Mouse (Mus musculus): ENCODE measurements around the gene Gm5478.

DNA sequence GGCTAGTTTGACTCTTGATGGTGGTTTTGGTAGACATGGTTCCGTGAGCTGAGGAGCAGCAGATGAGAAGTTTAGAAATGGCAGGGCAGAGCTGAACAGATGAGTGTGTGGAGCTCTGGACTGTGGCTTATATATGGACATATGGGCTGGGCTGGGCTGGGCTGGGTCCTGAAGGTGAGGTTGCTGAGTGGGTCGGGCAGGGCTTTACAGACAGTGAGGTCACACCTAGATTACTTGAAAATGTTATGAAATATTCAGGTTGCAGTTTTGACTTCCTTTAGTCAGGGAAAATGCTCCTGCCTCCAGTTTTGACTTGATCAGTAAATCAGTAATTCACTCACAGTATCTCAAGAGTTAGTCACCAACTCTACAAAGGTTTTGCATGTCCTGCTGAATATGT, 33.0 kb upstream of the Gm5478 start, which contains the start of gene Krt6b:
- TF ChIP-seq POLR2A (IDR thresholded peaks at IDR 0.05; ENCODE audit: low read depth, low read length) (no peak), CTCF (IDR thresholded peaks at IDR 0.05; ENCODE audit: extremely low read depth, insufficient read depth, insufficient read length, insufficient replicate concordance) (no peak)

Data from spleen, adult 2 months (tissue).